Mouse (Mus musculus) liver, embryonic 14.5 days (tissue): Measurements from ENCODE around the gene Sf3a2. TPM values are rescaled to one million over a fixed set of nuclear protein-coding genes. Genes with fewer than 3 reads are reported as not detected.
A peak's percentile ranks its signal among the peaks of the same experiment; 100 is the strongest.

ENCODE experiments used
- ATAC-seq: fragments of 200-750 bp; cut with Nextera tagmentation; 2 replicates; pipeline ENCODE4 v1.8.0; 2017; ENCODE audit warnings: moderate number of reproducible peaks, mild to moderate bottlenecking, moderate library complexity; ENCODE audit not compliant: insufficient read depth
- DNase-seq, 3 experiments: peaks; one replicate each; pipeline ENCODE4 v3.0.0-alpha.2; 2012 to 2013; ENCODE audit warnings: low read depth in 3 of 3, low spot score in 3 of 3
- H3K27ac ChIP-seq: fragments of 300-500 bp; sonication (generic); 2 replicates; pipeline ENCODE4 v1.5.1; 2014; ENCODE audit warnings: moderate library complexity, mild to moderate bottlenecking, control low read depth, inconsistent platforms
- H3K27me3 ChIP-seq: fragments of 300-500 bp; sonication (generic); 2 replicates; pipeline ENCODE4 v1.6.1; 2014; ENCODE audit warnings: mild to moderate bottlenecking, low read length, moderate library complexity; ENCODE audit not compliant: control insufficient read depth, insufficient read depth
- H3K36me3 ChIP-seq: fragments of 300-500 bp; sonication (generic); replicated peaks from 2 replicates; pipeline ENCODE4 v1.6.1; 2014; ENCODE audit warnings: low read depth; ENCODE audit not compliant: control insufficient read depth, insufficient read depth
- H3K4me1 ChIP-seq, 2 experiments: fragments of 200-500 bp in 1 of 2; fragments of 300-500 bp in 1 of 2; sonication (generic) in 1 of 2; replicated peaks; 2 replicates each; pipeline ENCODE4 v1.6.1; 2012 to 2014; ENCODE audit warnings: antibody characterized with exemption in 1 of 2, inconsistent platforms in 1 of 2, low read length in 1 of 2; ENCODE audit not compliant: control insufficient read depth in 2 of 2, insufficient read depth in 2 of 2
- H3K4me2 ChIP-seq: fragments of 300-500 bp; sonication (generic); 2 replicates; pipeline ENCODE4 v1.6.1; 2014; ENCODE audit warnings: low read depth, mild to moderate bottlenecking, control low read depth, moderate library complexity
- H3K4me3 ChIP-seq, 2 experiments: fragments of 200-500 bp in 1 of 2; fragments of 300-500 bp in 1 of 2; sonication (generic) in 1 of 2; 2 replicates each; pipeline ENCODE4 v1.5.1; 2012 to 2014; ENCODE audit warnings: low read depth in 2 of 2, low read length in 2 of 2, mild to moderate bottlenecking in 2 of 2, control low read depth in 1 of 2, inconsistent platforms in 1 of 2, moderate library complexity in 1 of 2; ENCODE audit not compliant: insufficient read depth in 1 of 2
- H3K9ac ChIP-seq: fragments of 300-500 bp; sonication (generic); replicated peaks from 2 replicates; pipeline ENCODE4 v1.6.1; 2014; ENCODE audit warnings: mild to moderate bottlenecking, control low read depth, moderate library complexity
- H3K9me3 ChIP-seq: fragments of 300-500 bp; sonication (generic); 2 replicates; pipeline ENCODE4 v1.6.1; 2016; ENCODE audit warnings: low read length, mixed read lengths; ENCODE audit not compliant: control insufficient read depth
- CTCF ChIP-seq: IDR thresholded peaks from 2 replicates; pipeline ENCODE4 v1.5.1; 2016; ENCODE audit warnings: antibody characterized with exemption, low read depth, control low read depth
- EP300 ChIP-seq: IDR thresholded peaks from 2 replicates; pipeline ENCODE4 v1.6.1; 2016; ENCODE audit warnings: antibody characterized with exemption, low read depth
- WGBS: fragments of 180-500 bp; shearing (Covaris S2); extraction: QIAGEN DNeasy Blood & Tissue Kit; methylation state at CpG from one replicate; pipeline ENCODE4 v1.1.7; 2014; ENCODE audit not compliant: insufficient replicate concordance; 5-methylcytosine and 5-hydroxymethylcytosine counted together
- polyA plus RNA-seq, 2 experiments: library from polyadenylated mRNA; depleted of rRNA in 1 of 2; stranded (reverse) in 1 of 2; unstranded in 1 of 2; fragments of >200 nt; fragmentation: Nextera tagmentation in 1 of 2; extraction: Ambion mirVana in 1 of 2; gene quantifications; 2 replicates each; pipeline versions ENCODE4 v1.2.1 to v1.2.3; 2012 to 2014

The Sf3a2 gene
- polyA plus RNA-seq, 2 experiments = 35.6 to 36.1 TPM

- Histone ChIP-seq H3K9me3 (no peaks in the 10 kb centered on the region), H3K36me3 (peaks cover 38% of the 10 kb centered on the region), H3K4me3 (no peak overlapping the region), H3K9ac (no peak overlapping the region), H3K27me3 (peaks cover 8% of the 10 kb centered on the region), H3K4me2 (no peak overlapping the region), H3K27ac (no peak overlapping the region), H3K4me1 (peaks cover 7 to 11% of the 10 kb centered on the region in 2 experiments)
- ATAC-seq (no peak), DNase-seq (no peak)
- TF ChIP-seq CTCF = no peak
- no peak for TF ChIP-seq EP300
- 81% methylated on average over 10 of the region's 10 CpGs for WGBS
Observed at GRCm38 (mm10) chr10:80802204-80802912, 4.4 kb downstream of the Sf3a2 start.

DNA sequence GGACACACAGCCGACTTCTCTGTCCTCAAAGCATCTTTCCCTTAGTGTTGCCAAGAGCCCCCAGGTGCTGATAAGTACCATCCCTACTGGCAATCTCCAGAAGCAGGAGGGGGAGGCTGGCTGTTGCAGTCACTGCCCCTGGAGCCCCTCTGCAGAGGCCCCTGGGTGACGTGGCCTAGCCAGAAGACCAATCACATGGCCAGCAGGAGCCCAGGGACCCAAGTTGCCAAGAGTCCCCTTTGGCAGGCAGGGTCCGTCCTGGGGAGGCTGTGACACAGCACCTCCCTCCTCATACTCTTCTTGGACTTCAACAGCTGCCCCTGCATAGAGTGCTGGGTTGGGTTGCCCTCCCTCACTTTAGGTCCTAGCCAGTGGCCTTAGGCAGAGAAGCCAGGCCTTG, 5.0 kb downstream of the Sf3a2 start:
- Histone ChIP-seq H3K4me1 (peaks cover 9 to 11% of the 10 kb centered on the region in 2 experiments), H3K27me3 (peaks cover 14% of the 10 kb centered on the region), H3K9ac (no peak overlapping the region), H3K27ac (no peak overlapping the region), H3K4me2 (no peak overlapping the region), H3K36me3 (peaks cover 38% of the 10 kb centered on the region), H3K4me3 (no peak overlapping the region), H3K9me3 (no peaks in the 10 kb centered on the region)
- ATAC-seq (no peak), DNase-seq (no peak)
- TF ChIP-seq EP300 (no peak), CTCF (no peak)
- WGBS = 65% methylated on average over 3 of the region's 3 CpGs

DNA sequence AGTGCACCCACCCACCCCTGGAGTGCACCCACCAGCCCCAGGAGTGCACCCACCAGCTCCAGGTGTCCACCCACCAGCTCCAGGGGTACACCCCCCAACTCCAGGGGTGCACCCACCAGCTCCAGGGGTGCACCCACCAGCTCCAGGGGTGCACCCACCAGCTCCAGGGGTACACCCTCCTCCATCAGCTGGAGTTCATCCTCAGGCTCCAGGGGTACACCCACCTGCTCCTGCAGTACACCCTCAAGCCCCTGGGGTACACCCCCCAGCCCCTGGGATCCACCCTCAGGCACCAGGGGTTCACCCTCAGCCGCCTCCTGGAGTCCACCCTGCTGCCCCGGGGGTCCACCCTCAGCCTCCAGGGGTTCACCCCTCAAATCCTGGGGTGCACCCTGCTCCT, 6.3 kb downstream of the Sf3a2 start:
- DNase-seq (no peak), ATAC-seq (no peak)
- WGBS = 79% methylated on average over 2 of the region's 2 CpGs
- H3K27me3 ChIP-seq = peaks cover 28% of the 10 kb centered on the region
- H3K9me3 ChIP-seq = no peaks in the 10 kb centered on the region
- H3K36me3 ChIP-seq = peaks cover 38% of the 10 kb centered on the region
- no peak overlapping the region for H3K27ac ChIP-seq
- no peak for TF ChIP-seq EP300
- TF ChIP-seq CTCF = no peak
- H3K9ac ChIP-seq = no peak overlapping the region
- peaks cover 10 to 12% of the 10 kb centered on the region in 2 experiments for H3K4me1 ChIP-seq
- H3K4me3 ChIP-seq = no peak overlapping the region
- no peak overlapping the region for H3K4me2 ChIP-seq

DNA sequence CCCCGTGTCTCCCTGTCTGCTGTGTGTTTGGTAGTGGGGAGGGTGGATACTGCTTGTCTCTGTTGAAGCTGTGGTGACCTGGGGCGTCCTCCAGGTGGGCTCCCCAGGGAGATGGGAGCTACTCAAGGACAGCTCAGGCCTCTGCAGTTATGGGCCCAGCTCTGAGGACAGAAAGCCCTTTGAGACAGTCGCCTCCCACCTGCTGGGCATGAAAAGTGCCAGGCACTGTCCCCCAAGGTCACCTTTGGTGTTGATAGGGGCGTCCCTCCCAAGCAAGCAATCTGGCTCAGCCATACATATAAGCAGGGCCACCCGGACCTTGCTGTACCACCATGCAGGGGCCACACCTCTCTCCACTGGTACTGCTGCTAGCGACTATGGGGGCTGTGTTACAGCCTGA, 6.9 kb downstream of the Sf3a2 start, which contains the start of gene Amh:
TSS of gene Amh (plus strand) at position 328 of the 400 bp plus-strand sequence.
- no peak for ATAC-seq
- Histone ChIP-seq H3K4me2 (no peak within 1 kb of the TSS), H3K36me3 (peaks cover 38% of the 10 kb centered on the region), H3K9ac (no peak within 1 kb of the TSS), H3K4me1 (peaks cover 5 to 8% of the 10 kb centered on the region in 2 experiments), H3K9me3 (no peaks in the 10 kb centered on the region), H3K27ac (no peak within 1 kb of the TSS), H3K27me3 (peaks cover 34% of the 10 kb centered on the region), H3K4me3 (no peak within 1 kb of the TSS)
- TF ChIP-seq CTCF (no peak), EP300 (no peak)
- DNase-seq = no peak
- 68% methylated on average over 6 of the region's 6 CpGs for WGBS

GRCm38 (mm10) chr10:80805322-80805721, 7.3 kb downstream of the Sf3a2 start:
- peaks cover 2 to 5% of the 10 kb centered on the region in 2 experiments; a peak in 3 of 4 replicates for H3K4me1 ChIP-seq
- TF ChIP-seq CTCF (no peak), EP300 (no peak)
- peaks cover 38% of the 10 kb centered on the region for H3K27me3 ChIP-seq
- H3K4me2 ChIP-seq = no peak overlapping the region
- peaks cover 38% of the 10 kb centered on the region for H3K36me3 ChIP-seq
- H3K27ac ChIP-seq = no peak overlapping the region
- DNase-seq (no peak), ATAC-seq (peak; percentile 1; the same call in 1 of the 2 replicates)
- no peak overlapping the region for H3K9ac ChIP-seq
- WGBS = 75% methylated on average over 5 of the region's 5 CpGs
- H3K9me3 ChIP-seq = no peaks in the 10 kb centered on the region
- no peak overlapping the region for H3K4me3 ChIP-seq
